Mouse (Mus musculus) cerebellum, adult 18-20 months (tissue): ENCODE measurements around the gene Mrpl9.

ENCODE experiments used
- DNase-seq, 2 experiments: peaks; one replicate each; pipeline ENCODE4 v3.0.0; 2021

The Mrpl9 gene

GRCm38 (mm10) chr3:94442951-94443596, at the start of gene Mrpl9:
Mrpl9 (plus strand) TSS chr3:94443318.
- DNase-seq = peak; percentile 92 to 98

DNA sequence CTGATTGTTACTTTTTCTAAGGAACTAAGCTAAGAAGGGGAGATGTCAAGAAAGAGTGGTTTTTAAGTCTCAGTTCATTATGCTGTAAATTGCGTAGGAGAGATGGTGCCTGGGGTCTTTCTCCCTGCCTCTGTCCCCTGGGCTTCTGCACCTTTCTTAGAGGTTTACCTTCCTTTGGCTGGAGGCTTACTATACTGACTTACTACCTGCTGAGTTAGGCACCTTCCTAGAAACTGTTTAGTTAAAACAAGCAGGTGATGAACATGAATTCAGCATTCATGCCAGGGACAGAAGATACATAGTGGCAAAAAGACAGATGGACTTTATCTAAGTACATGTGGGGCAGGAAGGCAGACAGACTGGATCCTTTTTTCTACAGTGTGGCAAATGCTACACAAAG, 46.8 kb upstream of the Mrpl9 start:
- no peak for DNase-seq

- no peak for DNase-seq
These were observed 46.3 kb upstream of the Mrpl9 start for GRCm38 (mm10) chr3:94396851-94397250.

GRCm38 (mm10) chr3:94398217-94398616, 44.9 kb upstream of the Mrpl9 start, which contains the start of gene Lingo4:
Lingo4 (plus strand) TSS chr3:94398517.
- DNase-seq = no peak

- peak; percentile 36 to 46 for DNase-seq
These were observed 44.1 kb upstream of the Mrpl9 start for GRCm38 (mm10) chr3:94398943-94399481.

DNA sequence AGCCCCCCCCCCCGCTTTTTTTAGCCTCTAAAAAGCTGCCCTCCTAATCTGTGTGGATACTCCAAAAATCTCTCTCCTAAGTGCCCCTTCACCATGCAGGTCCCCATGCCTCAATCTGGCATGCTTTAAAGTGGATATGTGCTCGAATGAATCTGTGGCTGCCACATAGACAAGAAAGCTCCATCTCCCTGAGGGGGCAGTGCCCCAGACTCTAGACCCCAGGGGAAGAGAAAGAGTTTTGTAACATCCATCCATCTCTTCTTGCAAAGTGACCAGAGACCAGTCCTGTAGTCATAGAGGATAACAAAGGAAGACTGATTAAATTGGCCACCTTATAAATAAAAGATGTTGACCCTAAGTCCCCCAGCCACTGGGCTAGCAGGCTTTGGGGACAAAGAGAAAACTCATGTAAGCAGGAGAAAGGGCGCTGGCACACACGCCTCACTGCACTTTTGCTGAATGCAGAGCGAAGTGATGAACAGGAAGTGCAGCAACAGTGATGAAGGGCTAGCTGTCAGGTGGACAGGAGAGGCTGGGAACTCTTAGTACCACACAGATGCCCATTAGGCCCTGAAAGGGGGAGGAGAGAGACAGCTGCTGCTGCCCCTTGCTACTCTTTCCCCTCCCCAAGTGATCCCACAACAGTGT, 43.3 kb upstream of the Mrpl9 start:
- DNase-seq = no peak

DNA sequence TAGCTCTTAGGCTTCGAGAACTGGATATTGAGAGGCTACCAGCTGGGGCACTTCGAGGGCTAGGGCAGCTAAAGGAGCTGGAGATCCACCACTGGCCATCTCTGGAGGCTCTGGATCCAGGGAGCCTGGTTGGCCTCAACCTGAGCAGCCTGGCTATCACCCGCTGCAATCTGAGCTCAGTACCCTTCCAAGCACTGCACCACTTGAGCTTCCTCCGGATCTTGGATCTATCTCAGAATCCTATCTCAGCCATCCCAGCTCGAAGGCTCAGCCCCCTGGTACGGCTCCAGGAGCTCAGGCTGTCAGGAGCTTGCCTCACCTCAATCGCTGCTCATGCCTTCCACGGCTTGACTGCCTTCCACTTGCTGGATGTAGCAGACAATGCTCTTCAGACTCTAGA, 40.7 kb upstream of the Mrpl9 start:
- DNase-seq = no peak

DNA sequence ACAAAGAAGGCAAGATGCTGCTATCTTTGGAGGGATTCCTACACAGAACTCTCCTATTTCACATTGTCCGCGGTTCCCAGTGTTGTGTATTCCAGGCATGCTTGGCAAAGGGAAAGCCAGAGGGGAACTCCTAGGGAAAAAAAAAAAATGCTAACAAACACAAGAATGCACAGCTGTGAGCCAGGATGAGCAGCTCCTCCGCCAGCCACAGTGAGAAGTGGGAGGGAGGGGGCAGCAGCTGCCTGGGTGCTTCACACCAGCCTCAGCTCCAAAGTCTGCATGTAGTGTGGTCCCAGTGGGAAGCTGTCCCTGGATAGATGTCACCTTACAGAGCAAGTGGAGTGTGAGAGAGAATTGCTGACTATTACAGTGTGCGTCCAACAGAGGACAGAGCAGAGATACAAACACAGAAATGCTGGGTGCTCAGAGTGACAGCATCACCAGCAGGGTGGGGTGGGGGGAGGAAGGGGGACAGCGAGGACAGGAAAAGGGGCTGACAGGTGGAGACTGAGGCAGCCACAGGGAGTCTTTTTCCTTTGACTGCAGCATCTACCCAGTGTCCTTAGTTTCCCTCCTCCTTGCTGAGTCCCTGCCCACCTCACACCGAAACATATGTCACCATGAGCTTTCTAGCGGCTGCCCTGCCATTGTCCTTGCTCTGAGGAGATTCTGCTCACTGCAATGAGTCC, 38.6 kb upstream of the Mrpl9 start:
- DNase-seq = no peak

DNA sequence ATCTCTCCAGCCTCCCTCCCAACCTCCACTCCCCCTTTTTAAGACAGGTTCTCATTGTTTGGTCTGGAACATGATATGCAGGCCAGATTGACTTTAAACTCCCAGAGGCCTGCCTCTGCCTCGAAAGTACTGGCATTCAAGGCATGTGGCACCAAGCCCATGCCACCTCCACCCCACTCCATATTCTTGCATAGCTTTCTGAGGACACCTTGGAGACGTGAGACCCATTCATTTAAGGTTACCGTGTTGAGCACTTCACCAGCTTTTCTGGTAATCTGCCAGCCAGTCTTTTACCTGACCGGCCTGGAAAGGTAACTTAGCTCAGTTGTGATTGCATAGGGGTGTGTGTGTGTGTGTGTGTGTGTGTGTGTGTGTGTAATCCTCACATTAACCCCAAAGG, 37.6 kb upstream of the Mrpl9 start:
- DNase-seq = no peak

DNA sequence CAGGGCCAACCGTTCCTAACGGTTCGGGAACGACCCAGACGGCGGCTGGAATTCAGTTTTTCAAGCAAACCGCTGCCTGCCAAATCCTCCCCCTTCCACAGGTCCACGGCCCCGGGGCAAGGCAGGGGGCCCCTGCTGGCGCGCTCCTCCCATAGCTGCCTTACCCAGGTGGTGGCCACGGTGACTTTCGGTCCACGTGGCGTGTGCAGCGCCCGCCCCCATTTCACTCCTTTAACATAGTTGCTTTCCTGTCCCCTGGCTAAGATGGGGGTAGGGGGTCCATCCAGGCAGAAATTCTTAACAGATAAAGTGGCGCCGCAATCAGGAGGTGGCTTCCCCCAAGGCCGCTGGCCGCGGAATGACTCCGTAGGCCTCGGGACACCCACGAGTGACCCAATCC, 30.6 kb upstream of the Mrpl9 start:
- DNase-seq = no peak

DNA sequence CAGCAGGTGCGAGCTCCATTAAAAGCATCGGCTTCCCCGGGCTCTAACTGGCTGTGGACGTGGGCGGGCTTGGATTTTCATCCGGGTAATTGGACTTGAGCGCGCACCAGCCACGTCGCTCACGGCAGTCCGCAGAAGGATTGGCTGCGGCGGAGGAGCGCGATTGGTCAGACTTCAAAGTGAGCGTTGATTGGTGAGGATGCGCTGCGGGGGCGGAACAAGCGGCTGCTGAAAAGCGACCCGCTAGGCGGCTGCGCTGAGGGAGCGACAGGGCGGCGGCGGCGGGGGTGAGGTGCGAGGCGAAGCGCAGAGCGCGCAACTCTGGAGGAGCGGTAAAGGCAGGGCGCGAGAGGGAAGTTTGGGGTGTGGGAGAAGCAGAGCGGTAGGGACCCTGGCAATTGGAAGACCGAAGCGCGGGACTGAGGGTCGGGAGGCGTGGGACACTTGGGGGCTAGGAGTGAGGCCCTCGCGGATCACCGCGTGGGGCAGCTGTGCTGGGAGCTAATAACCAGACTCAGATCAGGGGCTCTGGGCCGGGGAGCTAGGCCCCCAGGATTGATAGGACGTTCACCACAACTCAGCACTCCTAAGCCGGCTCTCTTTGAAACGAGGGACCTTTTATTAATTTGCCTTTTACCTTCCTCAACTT, 30.0 kb upstream of the Mrpl9 start, which contains the start of gene Tdrkh:
TSS of gene Tdrkh (plus strand) at position 243 of the 649 bp plus-strand sequence.
- DNase-seq = peak; percentile 96 to 99

- no peak for DNase-seq
These were observed 12.1 kb upstream of the Mrpl9 start for GRCm38 (mm10) chr3:94430980-94431379.

DNA sequence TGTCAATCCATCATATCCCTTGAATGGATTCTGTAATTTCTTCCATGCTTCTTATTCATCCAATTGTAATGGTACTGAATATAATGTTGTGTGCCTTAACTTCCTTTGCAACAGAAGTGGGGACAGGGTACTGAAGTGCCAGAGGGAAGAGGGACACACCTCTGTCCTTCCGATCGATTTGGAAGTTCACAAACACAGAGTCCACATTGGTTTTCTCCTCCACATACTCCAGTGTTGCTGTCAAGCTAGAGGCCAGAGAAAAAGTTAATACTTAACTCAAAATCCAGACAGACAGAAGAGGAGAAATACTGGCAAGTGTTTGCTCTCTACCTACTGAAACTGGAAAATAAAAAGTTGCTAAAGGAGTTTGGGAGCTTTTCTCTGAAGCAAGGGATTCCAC, 8.8 kb upstream of the Mrpl9 start:
- no peak for DNase-seq

- DNase-seq = no peak
These were observed 6.7 kb upstream of the Mrpl9 start for GRCm38 (mm10) chr3:94436420-94436819.

DNA sequence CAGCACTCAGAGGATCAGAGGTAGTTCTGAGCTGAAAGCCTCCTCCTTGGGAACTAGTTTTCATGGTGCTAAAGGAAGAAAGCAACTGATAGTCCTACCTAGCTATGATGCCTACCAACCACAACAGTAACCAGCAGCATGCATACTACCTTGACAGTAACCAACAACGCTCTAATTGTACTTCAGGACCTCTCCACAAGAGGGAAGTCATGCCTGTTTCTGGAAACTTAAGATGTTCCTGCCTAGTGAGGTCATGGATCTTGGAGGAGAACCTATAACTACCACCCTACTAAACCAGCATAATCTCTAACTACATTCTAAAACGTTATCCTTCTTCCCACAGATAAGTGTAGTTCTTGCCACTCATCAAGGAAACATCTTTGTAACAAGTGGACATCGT, 1.9 kb upstream of the Mrpl9 start:
- no peak for DNase-seq

DNA sequence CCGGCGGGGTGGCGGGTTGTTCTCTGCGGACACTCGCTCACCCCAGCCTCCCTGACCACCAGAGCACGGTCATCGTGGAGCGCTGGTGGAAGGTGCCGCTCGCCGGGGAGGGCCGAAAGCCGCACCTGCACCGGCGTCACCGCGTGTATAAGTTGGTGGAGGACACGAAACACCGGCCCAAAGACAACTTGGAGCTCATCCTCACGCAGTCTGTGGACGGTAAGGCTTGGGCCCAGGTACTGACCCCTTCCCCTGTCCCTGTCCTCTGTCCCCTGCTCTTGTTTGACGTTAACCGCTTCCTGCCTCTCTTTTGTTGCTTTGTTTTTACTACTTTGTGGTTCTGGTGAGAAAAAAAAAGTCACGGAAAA, 463 bp downstream of the Mrpl9 start, which contains the start of gene Oaz3:
TSS of gene Oaz3 (minus strand) at position 319 of the 368 bp plus-strand sequence.
- no peak for DNase-seq

DNA sequence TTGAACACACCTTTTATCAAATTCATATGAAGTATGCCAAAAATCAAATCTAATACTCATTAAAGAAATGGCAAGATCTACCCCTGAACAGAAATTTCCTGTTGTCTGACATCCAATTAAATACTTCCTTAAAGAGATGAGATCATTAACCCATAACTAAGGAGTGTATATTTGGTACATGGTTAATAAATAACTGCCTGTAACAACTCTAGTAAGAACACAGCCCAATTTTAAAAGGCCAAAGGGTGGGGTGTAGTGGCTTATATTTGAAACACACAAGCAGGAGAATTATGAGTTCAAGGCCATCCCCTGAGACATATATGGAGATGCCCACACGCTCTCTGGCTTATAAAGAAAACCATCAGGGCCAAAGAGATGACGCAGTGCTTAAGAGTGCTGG, 6.3 kb downstream of the Mrpl9 start:
- no peak for DNase-seq

- peak; percentile 84 for DNase-seq
These were observed 13.4 kb downstream of the Mrpl9 start for GRCm38 (mm10) chr3:94456529-94457000.

DNA sequence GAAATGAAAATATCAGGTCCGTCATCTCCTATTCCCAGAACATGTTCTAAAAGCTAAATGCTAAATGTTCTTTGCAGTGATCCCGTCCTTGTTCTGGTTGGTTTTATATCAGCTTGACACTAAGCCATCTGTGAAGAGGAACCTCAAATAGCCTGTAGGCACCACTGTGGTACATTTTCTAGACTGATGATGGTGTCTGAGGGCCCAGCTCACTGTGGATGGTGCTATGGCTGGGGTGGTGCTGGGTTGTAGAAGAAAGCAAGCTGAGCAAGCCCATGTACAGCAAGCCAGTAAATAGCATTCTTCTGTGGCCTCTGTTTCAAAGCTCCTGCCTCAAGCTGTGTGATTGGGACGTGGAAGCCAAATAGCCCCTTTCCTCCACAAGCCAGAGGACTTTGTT, 13.9 kb downstream of the Mrpl9 start:
- no peak for DNase-seq

DNA sequence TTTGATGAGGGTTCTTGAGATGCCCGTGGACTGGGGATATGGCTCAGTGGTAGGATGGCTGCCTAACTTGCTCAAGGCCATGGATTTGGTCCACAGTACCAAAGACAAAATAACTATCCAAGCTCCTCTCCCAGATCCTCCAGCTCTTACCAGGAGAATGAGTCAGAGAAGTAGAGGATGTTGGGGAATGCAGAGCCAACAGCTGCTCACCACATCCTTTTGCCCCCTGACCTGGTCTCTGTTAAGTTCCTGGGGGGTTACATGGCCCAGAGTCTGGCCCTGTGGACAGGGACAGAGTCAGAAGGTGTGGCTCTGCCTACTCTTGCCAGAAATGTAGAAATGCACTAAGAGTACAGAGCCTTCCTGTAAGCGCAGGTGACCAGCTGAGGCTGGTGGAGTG, 16.7 kb downstream of the Mrpl9 start:
- no peak for DNase-seq

DNA sequence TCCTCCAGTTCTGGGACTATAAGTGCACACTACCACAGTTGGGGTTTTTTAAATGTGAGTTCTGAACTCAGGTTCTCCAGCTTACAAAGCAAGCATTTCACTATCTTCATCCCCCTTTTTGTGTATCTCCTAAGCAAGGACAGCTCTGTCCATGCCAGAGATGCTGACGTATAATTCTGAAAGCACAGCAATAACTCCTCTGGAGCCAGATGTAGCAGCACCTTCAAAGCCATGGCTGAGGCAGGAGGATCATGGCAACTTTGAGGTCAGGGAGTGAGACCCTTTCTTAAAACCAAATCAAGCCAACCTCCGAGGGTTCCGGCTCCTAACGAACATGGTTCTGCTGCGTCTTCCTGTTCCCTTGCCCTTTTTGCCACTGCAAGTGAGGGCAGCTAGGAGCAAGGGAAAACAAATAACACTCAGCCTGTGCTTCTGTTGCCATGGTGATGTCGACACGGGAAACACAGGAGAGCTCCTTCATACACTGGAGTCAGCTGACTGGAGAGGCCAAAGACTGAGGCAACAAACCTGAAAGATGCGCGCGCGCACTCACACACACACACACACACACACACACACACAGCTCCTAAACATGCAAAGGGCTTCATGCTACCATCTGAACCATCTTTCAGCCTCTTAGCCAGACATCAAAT, 20.9 kb downstream of the Mrpl9 start:
- DNase-seq = no peak

DNA sequence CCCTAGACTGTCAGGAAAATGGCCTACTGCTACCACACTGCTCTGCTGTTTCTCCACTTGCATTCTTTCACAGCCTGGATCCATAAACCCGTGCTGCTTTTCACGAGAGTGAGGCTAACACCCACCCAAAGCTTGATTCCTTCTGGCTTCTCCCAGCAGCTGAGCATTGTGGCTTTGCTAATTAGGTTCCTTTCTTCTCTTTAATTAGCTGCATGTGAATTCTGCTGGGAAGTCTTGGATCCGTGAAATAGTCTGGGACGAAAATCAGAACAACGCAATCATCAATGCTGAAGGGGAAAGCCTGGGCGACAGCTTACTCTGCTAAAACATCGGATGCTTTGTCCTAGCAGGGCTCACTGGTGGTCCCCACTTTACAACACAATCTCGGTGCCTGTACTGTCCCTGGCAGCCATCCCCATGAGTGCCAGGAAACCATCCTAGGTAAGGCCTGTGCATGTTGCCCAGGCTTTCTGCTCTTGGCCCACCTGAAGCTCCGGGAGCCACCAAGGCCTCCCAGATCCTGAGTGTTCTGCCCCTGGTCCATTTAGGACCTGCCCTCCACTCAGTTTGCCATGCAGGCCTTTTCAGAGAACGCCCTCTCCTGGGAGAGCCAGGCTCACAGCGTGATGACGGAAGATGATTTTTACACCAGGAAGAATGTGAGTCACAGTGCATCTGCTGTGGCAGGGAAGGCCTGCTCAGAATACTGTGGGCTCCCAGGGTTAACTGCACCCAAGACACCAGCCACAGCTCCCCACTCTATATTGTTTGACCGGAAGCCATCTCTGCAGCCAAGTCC, 22.7 kb downstream of the Mrpl9 start:
- DNase-seq = no peak
